Mouse (Mus musculus): ENCODE data around the gene Gm20388. TPM values are rescaled to one million over a fixed set of nuclear protein-coding genes. Genes with fewer than 3 reads are reported as not detected.

Gm20388 gene
- polyA plus RNA-seq, 1 experiment from 2014 or later = not detected

- Histone ChIP-seq H3K9me3 (replicated peaks) (no peaks in the 10 kb centered on the region), H3K4me3 (no peak overlapping the region), H3K27me3 (no peaks in the 10 kb centered on the region), H3K27ac (no peak overlapping the region), H3K4me1 (replicated peaks) (peaks cover 31% of the 10 kb centered on the region), H3K4me2 (no peak overlapping the region), H3K9ac (no peak overlapping the region), H3K36me3 (no peaks in the 10 kb centered on the region)
- ATAC-seq (replicated peaks; ENCODE audit: insufficient number of reproducible peaks, insufficient read depth, low FRiP score, low read depth) = no peak
- 76% methylated on average over 4 of the region's 4 CpGs for WGBS
These were observed 2332.7 kb downstream of the Gm20388 start for GRCm38 (mm10) chr8:122243310-122243709.

GRCm38 (mm10) chr8:122245161-122245560 lies 2334.5 kb downstream of the Gm20388 start:
- no peak overlapping the region for H3K9ac ChIP-seq
- H3K4me2 ChIP-seq = no peak overlapping the region
- no peak for ATAC-seq (replicated peaks; ENCODE audit: insufficient number of reproducible peaks, insufficient read depth, low FRiP score, low read depth)
- no peaks in the 10 kb centered on the region for H3K36me3 ChIP-seq
- no peak overlapping the region for H3K4me3 ChIP-seq
- H3K27me3 ChIP-seq = 0 out of 2 replicates have a peak, but pooled peaks cover 4% of the 10 kb centered on the region
- 68% methylated on average over 6 of the region's 6 CpGs for WGBS
- no peaks in the 10 kb centered on the region for H3K9me3 ChIP-seq (replicated peaks)
- peaks cover 21% of the 10 kb centered on the region for H3K4me1 ChIP-seq (replicated peaks)
- no peak overlapping the region for H3K27ac ChIP-seq

- no peak for ATAC-seq (replicated peaks; ENCODE audit: insufficient number of reproducible peaks, insufficient read depth, low FRiP score, low read depth)
- Histone ChIP-seq H3K4me3 (no peak overlapping the region), H3K4me1 (replicated peaks) (peaks cover 14% of the 10 kb centered on the region), H3K9me3 (replicated peaks) (no peaks in the 10 kb centered on the region), H3K9ac (no peak overlapping the region), H3K36me3 (no peaks in the 10 kb centered on the region), H3K27ac (no peak overlapping the region), H3K27me3 (0 out of 2 replicates have a peak, but pooled peaks cover 4% of the 10 kb centered on the region), H3K4me2 (no peak overlapping the region)
- WGBS = 49% methylated on average over 12 of the region's 12 CpGs
These were observed 2335.9 kb downstream of the Gm20388 start for GRCm38 (mm10) chr8:122246257-122247211.

- H3K36me3 ChIP-seq = no peaks in the 10 kb centered on the region
- 90% methylated on average over 1 of the region's 1 CpGs for WGBS
- peaks cover 2% of the 10 kb centered on the region; the same call in 1 of the 2 replicates for H3K4me1 ChIP-seq (replicated peaks)
- H3K9me3 ChIP-seq (replicated peaks) = no peaks in the 10 kb centered on the region
- ATAC-seq (replicated peaks; ENCODE audit: insufficient number of reproducible peaks, insufficient read depth, low FRiP score, low read depth) = no peak
- peaks cover 35% of the 10 kb centered on the region for H3K27me3 ChIP-seq
- no peak overlapping the region for H3K4me3 ChIP-seq
- H3K9ac ChIP-seq = no peak overlapping the region
- H3K4me2 ChIP-seq = no peak overlapping the region
- no peak overlapping the region for H3K27ac ChIP-seq
These were observed 2341.1 kb downstream of the Gm20388 start for GRCm38 (mm10) chr8:122251739-122252138.

- Histone ChIP-seq H3K4me1 (replicated peaks) (no peaks in the 10 kb centered on the region; the same call in 1 of the 2 replicates), H3K27ac (no peak overlapping the region), H3K9me3 (replicated peaks) (no peaks in the 10 kb centered on the region), H3K9ac (no peak overlapping the region), H3K27me3 (peaks cover 35% of the 10 kb centered on the region), H3K4me3 (no peak overlapping the region), H3K36me3 (no peaks in the 10 kb centered on the region), H3K4me2 (no peak overlapping the region)
- WGBS = 70% methylated on average over 5 of the region's 5 CpGs
- no peak for ATAC-seq (replicated peaks; ENCODE audit: insufficient number of reproducible peaks, insufficient read depth, low FRiP score, low read depth)
These were observed 2341.7 kb downstream of the Gm20388 start for GRCm38 (mm10) chr8:122252366-122252765.

- no peak for ATAC-seq (replicated peaks; ENCODE audit: insufficient number of reproducible peaks, insufficient read depth, low FRiP score, low read depth)
- WGBS = 71% methylated on average over 2 of the region's 2 CpGs
- Histone ChIP-seq H3K27ac (no peak overlapping the region), H3K9me3 (replicated peaks) (no peaks in the 10 kb centered on the region), H3K4me1 (replicated peaks) (no peaks in the 10 kb centered on the region), H3K27me3 (peaks cover 45% of the 10 kb centered on the region), H3K9ac (no peak overlapping the region), H3K36me3 (no peaks in the 10 kb centered on the region), H3K4me2 (no peak overlapping the region), H3K4me3 (no peak overlapping the region)
These were observed 2348.7 kb downstream of the Gm20388 start for GRCm38 (mm10) chr8:122259351-122259750.

GRCm38 (mm10) chr8:122260755-122261154 lies 2350.1 kb downstream of the Gm20388 start:
- no peaks in the 10 kb centered on the region for H3K4me1 ChIP-seq (replicated peaks)
- no peak overlapping the region for H3K4me3 ChIP-seq
- no peak overlapping the region for H3K9ac ChIP-seq
- WGBS = 67% methylated on average over 9 of the region's 9 CpGs
- H3K9me3 ChIP-seq (replicated peaks) = no peaks in the 10 kb centered on the region
- H3K4me2 ChIP-seq = no peak overlapping the region
- H3K27me3 ChIP-seq = peaks cover 33% of the 10 kb centered on the region; the same call in 1 of the 2 replicates
- ATAC-seq (replicated peaks; ENCODE audit: insufficient number of reproducible peaks, insufficient read depth, low FRiP score, low read depth) = no peak
- no peaks in the 10 kb centered on the region for H3K36me3 ChIP-seq
- no peak overlapping the region for H3K27ac ChIP-seq

GRCm38 (mm10) chr8:122262835-122263234 lies 2352.2 kb downstream of the Gm20388 start:
- no peaks in the 10 kb centered on the region for H3K36me3 ChIP-seq
- H3K9ac ChIP-seq = no peak overlapping the region
- no peaks in the 10 kb centered on the region for H3K9me3 ChIP-seq (replicated peaks)
- no peak overlapping the region for H3K4me3 ChIP-seq
- no peak overlapping the region for H3K4me2 ChIP-seq
- ATAC-seq (replicated peaks; ENCODE audit: insufficient number of reproducible peaks, insufficient read depth, low FRiP score, low read depth) = no peak
- 63% methylated on average over 16 of the region's 16 CpGs for WGBS
- H3K27ac ChIP-seq = no peak overlapping the region
- no peaks in the 10 kb centered on the region for H3K4me1 ChIP-seq (replicated peaks)
- H3K27me3 ChIP-seq = peaks cover 35% of the 10 kb centered on the region; the same call in 1 of the 2 replicates

- WGBS = 40% methylated on average over 9 of the region's 9 CpGs
- peaks cover 7% of the 10 kb centered on the region for H3K4me1 ChIP-seq (replicated peaks)
- no peak overlapping the region for H3K4me3 ChIP-seq
- no peak for ATAC-seq (replicated peaks; ENCODE audit: insufficient number of reproducible peaks, insufficient read depth, low FRiP score, low read depth)
- H3K27me3 ChIP-seq = peaks cover 44% of the 10 kb centered on the region
- no peaks in the 10 kb centered on the region for H3K36me3 ChIP-seq
- H3K9me3 ChIP-seq (replicated peaks) = no peaks in the 10 kb centered on the region
- H3K27ac ChIP-seq = no peak overlapping the region
- H3K9ac ChIP-seq = no peak overlapping the region
- no peak overlapping the region for H3K4me2 ChIP-seq
These were observed 2353.6 kb downstream of the Gm20388 start for GRCm38 (mm10) chr8:122264243-122264642.

GRCm38 (mm10) chr8:122265522-122265921 lies 2354.9 kb downstream of the Gm20388 start:
- H3K27ac ChIP-seq = no peak overlapping the region
- H3K27me3 ChIP-seq = peaks cover 51% of the 10 kb centered on the region
- no peaks in the 10 kb centered on the region for H3K36me3 ChIP-seq
- 85% methylated on average over 8 of the region's 8 CpGs for WGBS
- no peak overlapping the region for H3K9ac ChIP-seq
- H3K4me2 ChIP-seq = no peak overlapping the region
- H3K4me3 ChIP-seq = no peak overlapping the region
- no peak for ATAC-seq (replicated peaks; ENCODE audit: insufficient number of reproducible peaks, insufficient read depth, low FRiP score, low read depth)
- H3K4me1 ChIP-seq (replicated peaks) = peaks cover 11% of the 10 kb centered on the region
- H3K9me3 ChIP-seq (replicated peaks) = no peaks in the 10 kb centered on the region

- peaks cover 11% of the 10 kb centered on the region for H3K4me1 ChIP-seq (replicated peaks)
- no peak overlapping the region for H3K4me3 ChIP-seq
- no peak for ATAC-seq (replicated peaks; ENCODE audit: insufficient number of reproducible peaks, insufficient read depth, low FRiP score, low read depth)
- no peaks in the 10 kb centered on the region for H3K9me3 ChIP-seq (replicated peaks)
- 65% methylated on average over 13 of the region's 13 CpGs for WGBS
- no peak overlapping the region for H3K9ac ChIP-seq
- H3K4me2 ChIP-seq = no peak overlapping the region
- H3K27me3 ChIP-seq = peaks cover 46% of the 10 kb centered on the region
- H3K27ac ChIP-seq = no peak overlapping the region
- no peaks in the 10 kb centered on the region for H3K36me3 ChIP-seq
These were observed 2356.2 kb downstream of the Gm20388 start for GRCm38 (mm10) chr8:122266867-122267266.
